Mouse (Mus musculus): ENCODE data around the gene Vasn.

DNA sequence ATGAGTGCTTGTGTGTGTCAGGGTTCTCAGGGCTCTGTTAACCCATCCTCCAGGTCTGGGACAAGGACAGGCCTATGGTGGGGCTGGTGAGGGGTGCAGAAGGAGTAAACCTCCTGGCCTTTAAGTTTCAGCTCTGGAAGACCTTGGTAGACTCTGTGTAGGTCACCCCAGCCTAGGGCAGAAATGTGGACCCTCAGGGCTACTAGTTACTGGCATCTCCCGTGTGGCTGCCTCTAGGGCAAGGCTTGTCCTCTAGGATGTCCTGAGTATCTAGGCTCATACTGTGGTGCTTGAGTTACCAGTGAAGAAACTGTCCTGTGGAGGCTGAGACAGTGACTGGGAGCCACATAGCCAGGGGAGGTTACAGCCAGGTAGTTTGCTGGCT lies 36.3 kb upstream of the Vasn start:
- TF ChIP-seq CTCF (IDR thresholded peaks at IDR 0.05; ENCODE audit: low read depth) (no peak), EP300 (optimal IDR thresholded peaks at IDR 0.05) (no peak)
